Mouse (Mus musculus) kidney, adult 10 weeks (tissue): ENCODE data around the gene 1700013G24Rik. TPM values are rescaled to one million over a fixed set of nuclear protein-coding genes. Genes with fewer than 3 reads are reported as not detected.

Experiments used
- polyA plus RNA-seq: library from polyadenylated mRNA; stranded (reverse); fragments of 350-450 nt; fragmentation: Illumina TruSeq; extraction: RNeasy Lipid Tissue Mini Kit (QIAGEN cat#74804); gene quantifications from one replicate; pipeline ENCODE4 v1.2.3, GENCODE M21; 2014; ENCODE audit warnings: low read depth, low replicate concordance

1700013G24Rik gene
- polyA plus RNA-seq: not detected

GRCm38 (mm10) chr4:137453234-137453767 lies at the start of gene 1700013G24Rik:
TSS of gene 1700013G24Rik (plus strand) at chr4:137453284.

GRCm38 (mm10) chr4:137409691-137410090 lies 43.4 kb upstream of the 1700013G24Rik start, which contains the start of gene Cela3a:
TSS of gene Cela3a (minus strand) at chr4:137409791.

GRCm38 (mm10) chr4:137430502-137430901 lies 22.6 kb upstream of the 1700013G24Rik start, which contains the start of gene Cela3b:
TSS of gene Cela3b (minus strand) at chr4:137430540.

GRCm38 (mm10) chr4:137468260-137469080 lies 15.4 kb downstream of the 1700013G24Rik start, which contains the start of gene Hspg2:
TSS of gene Hspg2 (plus strand) at chr4:137468769.

Other genes with a start within 250 kb of the 1700013G24Rik start
- gene Wnt4, start 175.8 kb upstream of the 1700013G24Rik start, polyA plus RNA-seq: 0.16 TPM
- 770 TPM for gene Cdc42, start 95.6 kb upstream of the 1700013G24Rik start, polyA plus RNA-seq
- gene Cela3a, start 43.5 kb upstream of the 1700013G24Rik start, polyA plus RNA-seq: not detected
- not detected for gene Cela3b, start 22.7 kb upstream of the 1700013G24Rik start, polyA plus RNA-seq
- 0.24 TPM for gene Hspg2, start 15.5 kb downstream of the 1700013G24Rik start, polyA plus RNA-seq
- gene Ldlrad2, start 121.3 kb downstream of the 1700013G24Rik start, polyA plus RNA-seq: not detected
- gene Usp48, start 140.5 kb downstream of the 1700013G24Rik start, polyA plus RNA-seq: 37.3 TPM
- 5.6 TPM for gene Rap1gap, start 211.4 kb downstream of the 1700013G24Rik start, polyA plus RNA-seq